Mouse (Mus musculus) stomach, embryonic 16.5 days (tissue): Measurements from ENCODE around the gene Tmc1. TPM values are rescaled to one million over a fixed set of nuclear protein-coding genes. Genes with fewer than 3 reads are reported as not detected.

Experiments used
- ATAC-seq: fragments of 200-750 bp; cut with Nextera tagmentation; 2 replicates; pipeline ENCODE4 v1.8.0; 2017; ENCODE audit warnings: moderate number of reproducible peaks, moderate TSS enrichment; ENCODE audit not compliant: insufficient read depth, low FRiP score
- H3K27ac ChIP-seq: fragments of 300-500 bp; sonication (generic); 2 replicates; pipeline ENCODE4 v1.5.1; 2014; ENCODE audit warnings: low read length
- H3K27me3 ChIP-seq: fragments of 300-500 bp; sonication (generic); 2 replicates; pipeline ENCODE4 v1.6.1; 2014; ENCODE audit warnings: low read length, control low read depth, mixed read lengths; ENCODE audit not compliant: control insufficient read depth, insufficient read depth
- H3K36me3 ChIP-seq: fragments of 300-500 bp; sonication (generic); 2 replicates; pipeline ENCODE4 v1.6.1; 2014; ENCODE audit warnings: low read length; ENCODE audit not compliant: control insufficient read depth, insufficient read depth
- H3K4me1 ChIP-seq: fragments of 300-500 bp; sonication (generic); 2 replicates; pipeline ENCODE4 v1.6.1; 2014; ENCODE audit warnings: low read length, control low read depth, mixed read lengths; ENCODE audit not compliant: control insufficient read depth, insufficient read depth
- H3K4me2 ChIP-seq: fragments of 300-500 bp; sonication (generic); 2 replicates; pipeline ENCODE4 v1.6.1; 2014; ENCODE audit warnings: low read depth, low read length, mixed read lengths
- H3K4me3 ChIP-seq: fragments of 300-500 bp; sonication (generic); replicated peaks from 2 replicates; pipeline ENCODE4 v1.5.1; 2014; ENCODE audit warnings: mild to moderate bottlenecking, low read length
- H3K9ac ChIP-seq: fragments of 300-500 bp; sonication (generic); 2 replicates; pipeline ENCODE4 v1.6.1; 2014; ENCODE audit warnings: low read length
- H3K9me3 ChIP-seq: fragments of 300-500 bp; sonication (generic); replicated peaks from 2 replicates; pipeline ENCODE4 v1.6.1; 2016; ENCODE audit warnings: low read length, control low read depth; ENCODE audit not compliant: control insufficient read depth
- WGBS: fragments of 180-500 bp; shearing (Covaris S2); extraction: QIAGEN DNeasy Blood & Tissue Kit; methylation state at CpG from one replicate; pipeline ENCODE4 v1.1.7; 2014; 5-methylcytosine and 5-hydroxymethylcytosine counted together
- polyA plus RNA-seq: library from polyadenylated mRNA; unstranded; fragments of >200 nt; fragmentation: Nextera tagmentation; extraction: Ambion mirVana; gene quantifications from 2 replicates; pipeline ENCODE4 v1.2.1, GENCODE M21; 2015

Tmc1 gene
- polyA plus RNA-seq, 1 experiment from 2014 or later, result not detected

GRCm38 (mm10) chr19:20918241-20918640 is 35.8 kb downstream of the Tmc1 start:
- H3K9ac ChIP-seq, result no peak overlapping the region
- H3K27ac ChIP-seq, result no peak overlapping the region
- H3K4me2 ChIP-seq, result no peak overlapping the region
- WGBS, result 83% methylated on average over 4 of the region's 4 CpGs
- H3K4me3 ChIP-seq, result no peak overlapping the region
- H3K36me3 ChIP-seq, result no peaks in the 10 kb centered on the region
- no peak for ATAC-seq
- H3K27me3 ChIP-seq, result no peaks in the 10 kb centered on the region
- H3K4me1 ChIP-seq, result no peaks in the 10 kb centered on the region
- no peaks in the 10 kb centered on the region for H3K9me3 ChIP-seq

GRCm38 (mm10) chr19:20915151-20915550 is 38.9 kb downstream of the Tmc1 start:
- WGBS, result 86% methylated on average over 2 of the region's 2 CpGs
- Histone ChIP-seq H3K9ac (no peak overlapping the region), H3K27ac (no peak overlapping the region), H3K9me3 (no peaks in the 10 kb centered on the region), H3K27me3 (no peaks in the 10 kb centered on the region), H3K4me1 (no peaks in the 10 kb centered on the region), H3K36me3 (no peaks in the 10 kb centered on the region), H3K4me2 (no peak overlapping the region), H3K4me3 (no peak overlapping the region)
- no peak for ATAC-seq

GRCm38 (mm10) chr19:20910356-20910755 is 43.6 kb downstream of the Tmc1 start:
- no peak for ATAC-seq
- no peaks in the 10 kb centered on the region for H3K4me1 ChIP-seq
- H3K36me3 ChIP-seq, result no peaks in the 10 kb centered on the region
- H3K9me3 ChIP-seq, result no peaks in the 10 kb centered on the region
- H3K4me3 ChIP-seq, result no peak overlapping the region
- H3K27ac ChIP-seq, result no peak overlapping the region
- WGBS, result 69% methylated on average over 5 of the region's 5 CpGs
- no peak overlapping the region for H3K9ac ChIP-seq
- H3K27me3 ChIP-seq, result no peaks in the 10 kb centered on the region
- H3K4me2 ChIP-seq, result no peak overlapping the region

- H3K4me2 ChIP-seq, result no peak overlapping the region
- no peak for ATAC-seq
- H3K9ac ChIP-seq, result no peak overlapping the region
- H3K36me3 ChIP-seq, result no peaks in the 10 kb centered on the region
- H3K4me3 ChIP-seq, result no peak overlapping the region
- no peaks in the 10 kb centered on the region for H3K27me3 ChIP-seq
- no peaks in the 10 kb centered on the region for H3K4me1 ChIP-seq
- H3K9me3 ChIP-seq, result no peaks in the 10 kb centered on the region
- WGBS, result 61% methylated on average over 2 of the region's 2 CpGs
- H3K27ac ChIP-seq, result no peak overlapping the region
These were observed 72.8 kb downstream of the Tmc1 start for GRCm38 (mm10) chr19:20881205-20881604.

- H3K36me3 ChIP-seq, result no peaks in the 10 kb centered on the region
- no peak for ATAC-seq
- no peaks in the 10 kb centered on the region for H3K9me3 ChIP-seq
- no peak overlapping the region for H3K27ac ChIP-seq
- 69% methylated on average over 4 of the region's 4 CpGs for WGBS
- H3K4me3 ChIP-seq, result no peak overlapping the region
- no peak overlapping the region for H3K4me2 ChIP-seq
- no peaks in the 10 kb centered on the region for H3K27me3 ChIP-seq
- H3K9ac ChIP-seq, result no peak overlapping the region
- no peaks in the 10 kb centered on the region for H3K4me1 ChIP-seq
These were observed 78.1 kb downstream of the Tmc1 start for GRCm38 (mm10) chr19:20875881-20876280.

- Histone ChIP-seq H3K36me3 (no peaks in the 10 kb centered on the region), H3K9me3 (no peaks in the 10 kb centered on the region), H3K4me3 (no peak overlapping the region), H3K27me3 (no peaks in the 10 kb centered on the region), H3K4me2 (no peak overlapping the region), H3K27ac (no peak overlapping the region), H3K4me1 (no peaks in the 10 kb centered on the region), H3K9ac (no peak overlapping the region)
- ATAC-seq, result no peak
- 76% methylated on average over 4 of the region's 4 CpGs for WGBS
These were observed 92.2 kb downstream of the Tmc1 start for GRCm38 (mm10) chr19:20861779-20862178.

GRCm38 (mm10) chr19:20860270-20860669 is 93.7 kb downstream of the Tmc1 start:
- WGBS, result 94% methylated on average over 1 of the region's 1 CpGs
- H3K4me1 ChIP-seq, result no peaks in the 10 kb centered on the region

GRCm38 (mm10) chr19:20857819-20858218 is 96.2 kb downstream of the Tmc1 start:
- Histone ChIP-seq H3K4me1 (no peaks in the 10 kb centered on the region), H3K27me3 (no peaks in the 10 kb centered on the region), H3K9ac (no peak overlapping the region), H3K4me2 (no peak overlapping the region), H3K9me3 (no peaks in the 10 kb centered on the region), H3K36me3 (no peaks in the 10 kb centered on the region), H3K27ac (no peak overlapping the region), H3K4me3 (no peak overlapping the region)
- ATAC-seq, result no peak

More at GRCm38 (mm10) chr19:20860270-20860669, 93.7 kb downstream of the Tmc1 start:
- no peak overlapping the region for H3K4me3 ChIP-seq
- H3K27ac ChIP-seq, result no peak overlapping the region
- H3K36me3 ChIP-seq, result no peaks in the 10 kb centered on the region
- H3K9ac ChIP-seq, result no peak overlapping the region
- H3K27me3 ChIP-seq, result no peaks in the 10 kb centered on the region
- H3K9me3 ChIP-seq, result no peaks in the 10 kb centered on the region
- no peak for ATAC-seq
- H3K4me2 ChIP-seq, result no peak overlapping the region

GRCm38 (mm10) chr19:20848906-20849305 is 105.1 kb downstream of the Tmc1 start:
- no peaks in the 10 kb centered on the region for H3K27me3 ChIP-seq
- WGBS, result 66% methylated on average over 5 of the region's 5 CpGs
- no peaks in the 10 kb centered on the region for H3K36me3 ChIP-seq
- no peak overlapping the region for H3K9ac ChIP-seq
- no peak for ATAC-seq
- no peaks in the 10 kb centered on the region for H3K4me1 ChIP-seq
- no peak overlapping the region for H3K27ac ChIP-seq
- H3K9me3 ChIP-seq, result no peaks in the 10 kb centered on the region
- H3K4me3 ChIP-seq, result no peak overlapping the region
- H3K4me2 ChIP-seq, result no peak overlapping the region
